Mouse (Mus musculus): ENCODE data around the gene Nle1. TPM values are rescaled to one million over a fixed set of nuclear protein-coding genes. Genes with fewer than 3 reads are reported as not detected.

The Nle1 gene
- polyA plus RNA-seq, 1 experiment from 2014 or later: 30.6 TPM

DNA sequence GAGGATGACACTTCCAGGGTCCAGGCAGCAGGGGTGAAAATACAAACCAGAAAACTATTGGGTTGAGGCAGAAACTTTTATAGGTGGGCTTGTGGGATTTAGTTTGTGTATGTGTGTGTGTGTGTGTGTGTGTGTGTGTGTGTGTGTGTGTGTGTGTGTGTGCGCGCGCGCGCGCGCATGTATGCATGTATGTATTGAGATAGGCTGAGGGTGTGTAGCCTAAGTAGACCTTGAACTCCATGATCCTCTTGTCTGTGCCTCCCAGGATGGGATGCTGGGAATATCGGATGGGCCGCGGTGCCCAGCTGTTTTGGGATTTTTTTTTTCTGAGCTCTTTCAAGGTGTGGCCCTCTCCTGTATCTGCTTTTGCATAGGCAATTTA, 388 bp upstream of the Nle1 start:
- ATAC-seq: no peak
- Histone ChIP-seq H3K9ac (peak overlapping the region; percentile 81), H3K9me3 (replicated peaks) (no peaks in the 10 kb centered on the region), H3K27me3 (replicated peaks) (peaks cover 34% of the 10 kb centered on the region), H3K4me2 (peak overlapping the region; percentile 90), H3K36me3 (peaks cover 35% of the 10 kb centered on the region), H3K27ac (no peak overlapping the region), H3K4me1 (peaks cover 44% of the 10 kb centered on the region), H3K4me3 (peak overlapping the region; percentile 78)
- 36% methylated on average over 10 of the region's 10 CpGs for WGBS (ENCODE audit: insufficient replicate concordance)

DNA sequence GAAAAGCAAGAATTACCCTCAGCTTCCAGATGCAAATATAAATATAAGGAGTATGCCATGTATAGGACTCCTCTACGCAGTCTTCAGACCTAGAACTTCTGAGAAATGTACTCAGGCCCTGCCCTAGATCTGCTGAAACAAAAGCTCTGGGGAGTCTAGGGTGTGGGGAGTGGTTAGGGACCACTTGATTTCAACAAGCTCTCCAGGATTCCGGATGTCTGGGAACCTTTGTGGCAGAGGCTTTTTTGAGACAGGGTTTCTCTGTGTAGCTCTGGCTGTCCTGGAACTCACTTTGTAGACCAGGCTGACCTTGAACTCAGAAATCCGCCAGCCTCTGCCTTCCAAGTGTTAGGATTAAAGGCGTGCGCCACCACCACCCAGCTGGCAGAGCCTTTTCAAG, 2.4 kb downstream of the Nle1 start:
- no peak for ATAC-seq
- WGBS (ENCODE audit: insufficient replicate concordance): 80% methylated on average over 5 of the region's 5 CpGs
- peaks cover 8% of the 10 kb centered on the region for H3K27me3 ChIP-seq (replicated peaks)
- H3K4me2 ChIP-seq: no peak overlapping the region
- no peak overlapping the region; the same call in 1 of the 2 replicates for H3K9ac ChIP-seq
- no peak overlapping the region for H3K27ac ChIP-seq
- no peak overlapping the region for H3K4me3 ChIP-seq
- H3K9me3 ChIP-seq (replicated peaks): no peaks in the 10 kb centered on the region
- peaks cover 39% of the 10 kb centered on the region for H3K4me1 ChIP-seq
- H3K36me3 ChIP-seq: peaks cover 63% of the 10 kb centered on the region

- H3K4me3 ChIP-seq: no peak overlapping the region
- WGBS (ENCODE audit: insufficient replicate concordance): 49% methylated on average over 7 of the region's 8 CpGs
- peaks cover 37% of the 10 kb centered on the region for H3K4me1 ChIP-seq
- no peak overlapping the region for H3K27ac ChIP-seq
- H3K9me3 ChIP-seq (replicated peaks): no peaks in the 10 kb centered on the region
- ATAC-seq: peak; percentile 47; the same call in 1 of the 2 replicates
- H3K4me2 ChIP-seq: no peak overlapping the region
- H3K9ac ChIP-seq: no peak overlapping the region
- peaks cover 71% of the 10 kb centered on the region for H3K36me3 ChIP-seq
- H3K27me3 ChIP-seq (replicated peaks): 0 out of 2 replicates have a peak, but pooled peaks cover under 1% of the 10 kb centered on the region
Measured at GRCm38 (mm10) chr11:82904952-82905351, 3.3 kb downstream of the Nle1 start.

DNA sequence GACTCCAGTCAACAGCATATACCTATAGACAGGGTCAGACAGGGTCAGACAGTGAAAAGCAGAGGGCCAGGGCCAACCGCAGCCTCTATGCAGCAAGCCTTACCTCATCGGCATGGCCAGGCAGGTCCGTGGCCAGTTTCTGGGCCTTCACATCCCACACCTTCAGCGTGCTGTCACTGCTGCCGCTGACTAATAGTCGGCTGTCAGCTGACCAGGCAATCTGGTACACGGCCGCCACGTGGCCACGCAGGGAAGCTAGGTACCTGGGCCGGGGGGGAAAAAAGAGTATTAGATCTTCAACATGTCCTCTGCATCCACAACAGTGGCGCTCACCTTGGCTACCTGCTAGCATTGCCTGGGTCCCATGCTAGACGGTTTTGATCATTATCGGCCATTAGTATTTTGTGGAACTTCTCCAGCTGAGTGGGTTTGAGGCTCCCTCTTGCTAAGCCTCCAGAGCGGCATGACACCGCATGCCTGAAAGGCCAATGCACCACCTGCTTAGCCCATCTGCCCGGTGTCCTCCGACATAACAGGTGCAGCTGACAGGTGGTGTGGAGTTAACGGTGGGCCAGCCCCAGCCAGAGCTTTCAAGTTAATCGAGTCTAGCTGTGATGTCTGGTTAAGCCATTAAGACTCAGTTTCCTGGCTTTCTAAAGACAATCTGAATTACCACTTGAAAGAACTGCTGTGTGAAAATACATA, 6.5 kb downstream of the Nle1 start:
- Histone ChIP-seq H3K9me3 (replicated peaks) (no peaks in the 10 kb centered on the region), H3K4me2 (no peak overlapping the region), H3K9ac (no peak overlapping the region), H3K4me1 (peaks cover 22% of the 10 kb centered on the region), H3K27ac (no peak overlapping the region), H3K27me3 (replicated peaks) (no peaks in the 10 kb centered on the region), H3K36me3 (peaks cover 90% of the 10 kb centered on the region), H3K4me3 (no peak overlapping the region)
- WGBS (ENCODE audit: insufficient replicate concordance): 87% methylated on average over 20 of the region's 20 CpGs
- ATAC-seq: no peak

DNA sequence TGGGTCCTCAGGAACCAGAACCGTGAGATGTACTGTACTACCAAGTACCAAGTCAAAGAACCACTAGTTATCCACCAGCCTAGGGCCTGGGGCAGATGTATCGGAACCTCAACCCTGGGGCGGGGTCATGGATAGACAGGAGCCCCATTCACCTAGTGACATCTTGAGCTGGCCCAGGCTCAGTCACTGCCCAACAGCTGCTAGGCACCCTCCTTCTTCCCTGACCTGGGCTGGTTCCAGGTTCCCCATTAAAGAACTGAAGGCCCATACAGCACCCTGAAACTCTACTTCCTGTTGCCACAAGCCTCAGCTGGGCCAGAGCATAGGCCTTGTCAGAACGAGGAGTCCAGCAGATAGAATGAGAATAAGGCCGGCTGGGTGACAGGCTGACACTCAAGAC, 8.5 kb downstream of the Nle1 start:
- no peak overlapping the region for H3K4me3 ChIP-seq
- H3K27ac ChIP-seq: no peak overlapping the region
- 72% methylated on average over 5 of the region's 5 CpGs for WGBS (ENCODE audit: insufficient replicate concordance)
- ATAC-seq: no peak
- H3K27me3 ChIP-seq (replicated peaks): no peaks in the 10 kb centered on the region
- no peak overlapping the region for H3K4me2 ChIP-seq
- peaks cover 70% of the 10 kb centered on the region for H3K36me3 ChIP-seq
- H3K4me1 ChIP-seq: peaks cover 2% of the 10 kb centered on the region; the same call in 1 of the 2 replicates
- no peak overlapping the region for H3K9ac ChIP-seq
- no peaks in the 10 kb centered on the region for H3K9me3 ChIP-seq (replicated peaks)

- WGBS (ENCODE audit: insufficient replicate concordance): 63% methylated on average over 10 of the region's 10 CpGs
- Histone ChIP-seq H3K4me1 (no peaks in the 10 kb centered on the region), H3K27ac (no peak overlapping the region), H3K36me3 (peaks cover 47% of the 10 kb centered on the region), H3K4me2 (no peak overlapping the region), H3K4me3 (no peak overlapping the region), H3K9ac (no peak overlapping the region), H3K9me3 (replicated peaks) (no peaks in the 10 kb centered on the region), H3K27me3 (replicated peaks) (0 out of 2 replicates have a peak, but pooled peaks cover 4% of the 10 kb centered on the region)
- ATAC-seq: no peak
Measured at GRCm38 (mm10) chr11:82897478-82897877, 10.7 kb downstream of the Nle1 start.

GRCm38 (mm10) chr11:82891936-82892335, 16.3 kb downstream of the Nle1 start, which contains the start of gene Fndc8:
Fndc8 (plus strand) TSS chr11:82892124.
- Histone ChIP-seq H3K4me1 (peaks cover 25% of the 10 kb centered on the region), H3K4me3 (no peak within 1 kb of the TSS), H3K27me3 (replicated peaks) (peaks cover 15% of the 10 kb centered on the region; the same call in 1 of the 2 replicates), H3K27ac (no peak within 1 kb of the TSS), H3K9ac (no peak within 1 kb of the TSS), H3K36me3 (no peaks in the 10 kb centered on the region), H3K4me2 (no peak within 1 kb of the TSS), H3K9me3 (replicated peaks) (no peaks in the 10 kb centered on the region)
- no peak for ATAC-seq
- WGBS (ENCODE audit: insufficient replicate concordance): 38% methylated on average over 7 of the region's 7 CpGs

DNA sequence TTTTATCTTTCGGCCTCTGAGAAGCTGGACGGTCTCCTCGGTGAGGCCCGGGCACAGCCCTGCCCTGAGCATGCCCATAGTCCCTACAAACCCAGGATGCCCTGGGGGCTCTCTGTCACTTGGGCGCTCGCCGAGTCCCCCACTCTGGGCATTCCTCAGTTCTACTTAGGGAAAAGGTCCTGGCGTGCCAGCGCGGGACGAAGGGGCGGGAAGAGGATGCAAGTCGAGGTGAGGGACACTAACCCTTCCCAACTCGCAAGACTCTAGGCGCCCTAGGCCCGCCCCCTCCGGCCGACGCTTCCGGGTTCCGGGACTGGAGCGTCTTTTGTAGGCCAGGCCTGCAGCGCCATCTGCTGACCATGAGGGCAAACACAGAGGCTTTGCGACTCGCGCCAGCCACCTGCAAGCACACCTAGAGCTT, 17.9 kb downstream of the Nle1 start, which contains the start of gene Rad51d:
Rad51d (minus strand) TSS at position 273 of the 421 bp plus-strand sequence.
- H3K27ac ChIP-seq: peak within 1 kb of the TSS; percentile 68
- H3K27me3 ChIP-seq (replicated peaks): peaks cover 15% of the 10 kb centered on the region; the same call in 1 of the 2 replicates
- peak within 1 kb of the TSS; percentile 67 for H3K4me3 ChIP-seq
- under 1% methylated on average over 26 of the region's 26 CpGs for WGBS (ENCODE audit: insufficient replicate concordance)
- peaks cover 25% of the 10 kb centered on the region for H3K4me1 ChIP-seq
- H3K9me3 ChIP-seq (replicated peaks): no peaks in the 10 kb centered on the region
- H3K9ac ChIP-seq: peak within 1 kb of the TSS; percentile 84
- peak; percentile 90 for ATAC-seq
- H3K4me2 ChIP-seq: peak within 1 kb of the TSS; percentile 94
- H3K36me3 ChIP-seq: no peaks in the 10 kb centered on the region

GRCm38 (mm10) chr11:82889524-82890341, 18.5 kb downstream of the Nle1 start:
- Histone ChIP-seq H3K9ac (peak overlapping the region; percentile 84), H3K9me3 (replicated peaks) (no peaks in the 10 kb centered on the region), H3K4me2 (peak overlapping the region; percentile 94), H3K4me1 (peaks cover 25% of the 10 kb centered on the region), H3K4me3 (peak overlapping the region; percentile 67), H3K36me3 (no peaks in the 10 kb centered on the region), H3K27me3 (replicated peaks) (peaks cover 15% of the 10 kb centered on the region; the same call in 1 of the 2 replicates), H3K27ac (peak overlapping the region; percentile 68)
- peak; percentile 61 for ATAC-seq
- 4% methylated on average over 31 of the region's 31 CpGs for WGBS (ENCODE audit: insufficient replicate concordance)

- Histone ChIP-seq H3K9ac (peak overlapping the region; percentile 45), H3K27me3 (replicated peaks) (peaks cover 15% of the 10 kb centered on the region; the same call in 1 of the 2 replicates), H3K4me1 (peaks cover 25% of the 10 kb centered on the region), H3K9me3 (replicated peaks) (no peaks in the 10 kb centered on the region), H3K36me3 (no peaks in the 10 kb centered on the region), H3K4me3 (no peak overlapping the region), H3K27ac (no peak overlapping the region), H3K4me2 (peak overlapping the region; percentile 94)
- no peak for ATAC-seq
- 59% methylated on average over 10 of the region's 10 CpGs for WGBS (ENCODE audit: insufficient replicate concordance)
Measured at GRCm38 (mm10) chr11:82888491-82888946, 19.7 kb downstream of the Nle1 start.

- 71% methylated on average over 3 of the region's 3 CpGs for WGBS (ENCODE audit: insufficient replicate concordance)
- H3K9me3 ChIP-seq (replicated peaks): no peaks in the 10 kb centered on the region
- H3K4me2 ChIP-seq: no peak overlapping the region
- peaks cover 25% of the 10 kb centered on the region for H3K4me1 ChIP-seq
- H3K36me3 ChIP-seq: peaks cover 18% of the 10 kb centered on the region
- ATAC-seq: no peak
- H3K9ac ChIP-seq: no peak overlapping the region
- H3K27ac ChIP-seq: no peak overlapping the region
- H3K27me3 ChIP-seq (replicated peaks): 0 out of 2 replicates have a peak, but pooled peaks cover 2% of the 10 kb centered on the region
- H3K4me3 ChIP-seq: no peak overlapping the region
Measured at GRCm38 (mm10) chr11:82886559-82886958, 21.7 kb downstream of the Nle1 start.

GRCm38 (mm10) chr11:82883180-82883579, 25.0 kb downstream of the Nle1 start:
- no peak overlapping the region for H3K9ac ChIP-seq
- no peak for ATAC-seq
- peaks cover 33% of the 10 kb centered on the region for H3K36me3 ChIP-seq
- WGBS (ENCODE audit: insufficient replicate concordance): 81% methylated on average over 8 of the region's 8 CpGs
- no peak overlapping the region for H3K27ac ChIP-seq
- H3K9me3 ChIP-seq (replicated peaks): no peaks in the 10 kb centered on the region
- no peaks in the 10 kb centered on the region for H3K27me3 ChIP-seq (replicated peaks)
- peaks cover 5% of the 10 kb centered on the region for H3K4me1 ChIP-seq
- H3K4me3 ChIP-seq: no peak overlapping the region
- no peak overlapping the region for H3K4me2 ChIP-seq

Measured in liver, embryonic 12.5 days (tissue).